Mouse (Mus musculus) forebrain, embryonic 15.5 days (tissue): ENCODE data around the gene Tasp1. TPM values are rescaled to one million over a fixed set of nuclear protein-coding genes. Genes with fewer than 3 reads are reported as not detected.
"Not testable (repeated sequence)": the region's sequence is repeated elsewhere in the genome, so short reads cannot be mapped to it uniquely, and the experiment has no call there.

Source experiments
- ATAC-seq: fragments of 200-750 bp; cut with Nextera tagmentation; replicated peaks from 2 replicates; pipeline ENCODE4 v1.8.0; 2017; ENCODE audit warnings: mild to moderate bottlenecking, moderate TSS enrichment, moderate library complexity
- H3K27ac ChIP-seq: fragments of 300-500 bp; sonication (generic); replicated peaks from 2 replicates; pipeline ENCODE4 v1.5.1; 2015; ENCODE audit warnings: mild to moderate bottlenecking, inconsistent platforms
- H3K27me3 ChIP-seq: fragments of 300-500 bp; sonication (generic); 2 replicates; pipeline ENCODE4 v1.6.1; 2015; ENCODE audit warnings: inconsistent platforms
- H3K36me3 ChIP-seq: fragments of 300-500 bp; sonication (generic); 2 replicates; pipeline ENCODE4 v1.6.1; 2015; ENCODE audit warnings: mild to moderate bottlenecking, inconsistent platforms
- H3K4me1 ChIP-seq: fragments of 300-500 bp; sonication (generic); 2 replicates; pipeline ENCODE4 v1.6.1; 2015; ENCODE audit warnings: inconsistent platforms
- H3K4me2 ChIP-seq: fragments of 300-500 bp; sonication (generic); replicated peaks from 2 replicates; pipeline ENCODE4 v1.6.1; 2015; ENCODE audit warnings: mild to moderate bottlenecking, inconsistent platforms
- H3K4me3 ChIP-seq: fragments of 300-500 bp; sonication (generic); 2 replicates; pipeline ENCODE4 v1.5.1; 2015; ENCODE audit warnings: mild to moderate bottlenecking, inconsistent platforms
- H3K9ac ChIP-seq: fragments of 300-500 bp; sonication (generic); replicated peaks from 2 replicates; pipeline ENCODE4 v1.6.1; 2015; ENCODE audit warnings: mild to moderate bottlenecking, inconsistent platforms
- H3K9me3 ChIP-seq: fragments of 300-500 bp; sonication (generic); 2 replicates; pipeline ENCODE4 v1.6.1; 2016; ENCODE audit warnings: inconsistent platforms
- WGBS: fragments of 180-500 bp; shearing (Covaris S2); methylation state at CpG from one replicate; pipeline ENCODE4 v1.1.7; 2015; ENCODE audit warnings: mixed read lengths; 5-methylcytosine and 5-hydroxymethylcytosine counted together
- polyA plus RNA-seq: library from polyadenylated mRNA; unstranded; fragments of >200 nt; fragmentation: Nextera tagmentation; extraction: Ambion mirVana; gene quantifications from 2 replicates; pipeline ENCODE4 v1.2.1, GENCODE M21; 2015

Tasp1 gene
- polyA plus RNA-seq, 1 experiment from 2014 or later, result 24.6 TPM

GRCm38 (mm10) chr2:139934033-139934572 is 132.5 kb downstream of the Tasp1 start:
- Histone ChIP-seq H3K27me3 (no peaks in the 10 kb centered on the region), H3K4me1 (no peaks in the 10 kb centered on the region), H3K9me3 (no peaks in the 10 kb centered on the region), H3K9ac (no peak overlapping the region), H3K36me3 (no peaks in the 10 kb centered on the region), H3K4me2 (no peak overlapping the region), H3K27ac (no peak overlapping the region), H3K4me3 (no peak overlapping the region)
- no peak for ATAC-seq
- 94% methylated on average over 4 of the region's 4 CpGs for WGBS

- ATAC-seq, result no peak
- Histone ChIP-seq H3K9ac (no peak overlapping the region), H3K27ac (no peak overlapping the region), H3K27me3 (no peaks in the 10 kb centered on the region), H3K4me3 (no peak overlapping the region), H3K9me3 (no peaks in the 10 kb centered on the region), H3K36me3 (no peaks in the 10 kb centered on the region), H3K4me1 (no peaks in the 10 kb centered on the region), H3K4me2 (no peak overlapping the region)
- 78% methylated on average over 2 of the region's 2 CpGs for WGBS
Measured at GRCm38 (mm10) chr2:139932211-139932610, 134.4 kb downstream of the Tasp1 start.

- Histone ChIP-seq H3K27ac (no peak overlapping the region), H3K9me3 (no peaks in the 10 kb centered on the region), H3K9ac (no peak overlapping the region), H3K36me3 (no peaks in the 10 kb centered on the region), H3K4me2 (no peak overlapping the region), H3K4me3 (no peak overlapping the region), H3K27me3 (no peaks in the 10 kb centered on the region), H3K4me1 (no peaks in the 10 kb centered on the region)
- 3% methylated on average over 1 of the region's 1 CpGs for WGBS
- ATAC-seq, result no peak
Measured at GRCm38 (mm10) chr2:139924937-139925336, 141.7 kb downstream of the Tasp1 start.

GRCm38 (mm10) chr2:139921395-139921794 is 145.2 kb downstream of the Tasp1 start:
- not testable (repeated sequence) for ATAC-seq, H3K9ac ChIP-seq, H3K4me1 ChIP-seq, H3K4me2 ChIP-seq, H3K36me3 ChIP-seq, H3K27ac ChIP-seq, H3K4me3 ChIP-seq, H3K27me3 ChIP-seq, H3K9me3 ChIP-seq

- H3K9ac ChIP-seq, result no peak overlapping the region
- WGBS, result 85% methylated on average over 2 of the region's 2 CpGs
- H3K27me3 ChIP-seq, result no peaks in the 10 kb centered on the region
- no peaks in the 10 kb centered on the region for H3K9me3 ChIP-seq
- ATAC-seq, result no peak
- H3K4me3 ChIP-seq, result no peak overlapping the region
- no peaks in the 10 kb centered on the region for H3K36me3 ChIP-seq
- no peak overlapping the region for H3K4me2 ChIP-seq
- no peaks in the 10 kb centered on the region for H3K4me1 ChIP-seq
- H3K27ac ChIP-seq, result no peak overlapping the region
Measured at GRCm38 (mm10) chr2:139919757-139920156, 146.8 kb downstream of the Tasp1 start.

GRCm38 (mm10) chr2:139906441-139907157 is 160.0 kb downstream of the Tasp1 start:
- Histone ChIP-seq H3K9ac (no peak overlapping the region), H3K9me3 (no peaks in the 10 kb centered on the region), H3K36me3 (no peaks in the 10 kb centered on the region; the same call in 1 of the 2 replicates), H3K4me3 (no peak overlapping the region), H3K27ac (no peak overlapping the region), H3K4me2 (no peak overlapping the region), H3K4me1 (no peaks in the 10 kb centered on the region), H3K27me3 (no peaks in the 10 kb centered on the region)
- WGBS, result 95% methylated on average over 9 of the region's 9 CpGs
- no peak for ATAC-seq

GRCm38 (mm10) chr2:139891405-139892089 is 175.1 kb downstream of the Tasp1 start:
- H3K36me3 ChIP-seq, result no peaks in the 10 kb centered on the region
- no peaks in the 10 kb centered on the region for H3K4me1 ChIP-seq
- no peak overlapping the region for H3K27ac ChIP-seq
- no peak overlapping the region for H3K4me3 ChIP-seq
- no peaks in the 10 kb centered on the region for H3K9me3 ChIP-seq
- ATAC-seq, result no peak
- H3K9ac ChIP-seq, result no peak overlapping the region
- H3K4me2 ChIP-seq, result no peak overlapping the region
- no peaks in the 10 kb centered on the region for H3K27me3 ChIP-seq

GRCm38 (mm10) chr2:139884264-139884637 is 182.4 kb downstream of the Tasp1 start:
- Histone ChIP-seq H3K27ac (no peak overlapping the region), H3K27me3 (no peaks in the 10 kb centered on the region), H3K4me1 (no peaks in the 10 kb centered on the region), H3K4me3 (no peak overlapping the region), H3K36me3 (no peaks in the 10 kb centered on the region), H3K4me2 (no peak overlapping the region), H3K9ac (no peak overlapping the region), H3K9me3 (no peaks in the 10 kb centered on the region)
- ATAC-seq, result no peak
- WGBS, result 73% methylated on average over 4 of the region's 4 CpGs

GRCm38 (mm10) chr2:139883581-139884263 is 182.9 kb downstream of the Tasp1 start:
- no peaks in the 10 kb centered on the region for H3K4me1 ChIP-seq
- H3K27me3 ChIP-seq, result no peaks in the 10 kb centered on the region
- no peak overlapping the region for H3K4me3 ChIP-seq
- H3K9ac ChIP-seq, result no peak overlapping the region
- H3K27ac ChIP-seq, result no peak overlapping the region
- no peaks in the 10 kb centered on the region for H3K36me3 ChIP-seq
- H3K4me2 ChIP-seq, result no peak overlapping the region
- H3K9me3 ChIP-seq, result no peaks in the 10 kb centered on the region
- ATAC-seq, result peak; percentile 78
- 73% methylated on average over 7 of the region's 7 CpGs for whole genome bisulfite sequencing

GRCm38 (mm10) chr2:139878052-139878621 is 188.5 kb downstream of the Tasp1 start:
- no peaks in the 10 kb centered on the region for H3K27me3 ChIP-seq
- no peaks in the 10 kb centered on the region for H3K36me3 ChIP-seq
- no peak overlapping the region for H3K4me2 ChIP-seq
- no peaks in the 10 kb centered on the region for H3K9me3 ChIP-seq
- WGBS, result 71% methylated on average over 7 of the region's 7 CpGs
- ATAC-seq, result no peak
- H3K4me1 ChIP-seq, result no peaks in the 10 kb centered on the region
- no peak overlapping the region for H3K27ac ChIP-seq
- no peak overlapping the region for H3K4me3 ChIP-seq
- no peak overlapping the region for H3K9ac ChIP-seq

GRCm38 (mm10) chr2:139875876-139876275 is 190.7 kb downstream of the Tasp1 start:
- Histone ChIP-seq H3K27me3 (no peaks in the 10 kb centered on the region), H3K36me3 (no peaks in the 10 kb centered on the region), H3K4me2 (no peak overlapping the region), H3K9me3 (no peaks in the 10 kb centered on the region), H3K27ac (no peak overlapping the region), H3K4me3 (no peak overlapping the region), H3K4me1 (no peaks in the 10 kb centered on the region), H3K9ac (no peak overlapping the region)
- ATAC-seq, result no peak
- 29% methylated on average over 3 of the region's 3 CpGs for WGBS

- H3K4me2 ChIP-seq, result no peak overlapping the region
- no peaks in the 10 kb centered on the region for H3K9me3 ChIP-seq
- H3K4me1 ChIP-seq, result no peaks in the 10 kb centered on the region
- ATAC-seq, result no peak
- WGBS, result 15% methylated on average over 3 of the region's 3 CpGs
- no peak overlapping the region for H3K27ac ChIP-seq
- no peaks in the 10 kb centered on the region for H3K27me3 ChIP-seq
- no peaks in the 10 kb centered on the region for H3K36me3 ChIP-seq
- no peak overlapping the region for H3K4me3 ChIP-seq
- no peak overlapping the region for H3K9ac ChIP-seq
Measured at GRCm38 (mm10) chr2:139874173-139874572, 192.4 kb downstream of the Tasp1 start.
